Mouse (Mus musculus) NIH3T3 (cell line): ENCODE results near the gene Ctsw.

ENCODE experiments used
- DNase-seq: peaks from one replicate; pipeline ENCODE4 v3.0.0-alpha.2; 2012; ENCODE audit warnings: low read depth

The Ctsw gene

DNA sequence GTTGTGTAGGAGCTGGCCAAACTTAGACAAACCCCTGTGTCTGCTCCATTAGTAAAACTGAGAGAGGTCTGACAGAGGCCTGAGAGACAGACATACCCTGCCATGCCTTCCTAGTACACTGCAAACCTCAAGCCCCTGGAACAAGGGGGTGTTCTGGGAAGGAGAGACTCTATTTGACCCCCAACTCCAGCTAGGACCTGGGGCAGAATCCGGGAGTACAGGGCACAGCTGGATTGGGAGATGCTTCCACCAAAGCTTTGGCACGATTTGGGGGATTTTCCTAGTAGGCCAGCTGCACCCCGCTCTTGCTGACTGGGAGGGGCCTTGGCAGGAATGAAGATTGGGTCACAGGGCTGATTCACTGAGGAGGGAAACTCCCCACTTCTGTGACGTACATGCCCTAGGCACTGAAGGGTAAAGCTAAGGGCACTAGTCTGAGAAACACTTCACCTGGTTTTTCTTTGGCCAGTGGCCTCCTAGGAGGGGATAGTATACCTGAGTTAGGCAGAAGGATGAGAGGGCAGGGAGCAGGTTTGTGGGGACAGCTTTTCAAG, 36.3 kb downstream of the Ctsw start:
- DNase-seq = peak; percentile 93

- peak; percentile 37 for DNase-seq
Observed at GRCm38 (mm10) chr19:5430408-5430807, 37.9 kb downstream of the Ctsw start.

- DNase-seq = peak; percentile 98
Observed at GRCm38 (mm10) chr19:5429806-5430205, 38.5 kb downstream of the Ctsw start.

GRCm38 (mm10) chr19:5429219-5429618, 39.1 kb downstream of the Ctsw start:
- DNase-seq = no peak

DNA sequence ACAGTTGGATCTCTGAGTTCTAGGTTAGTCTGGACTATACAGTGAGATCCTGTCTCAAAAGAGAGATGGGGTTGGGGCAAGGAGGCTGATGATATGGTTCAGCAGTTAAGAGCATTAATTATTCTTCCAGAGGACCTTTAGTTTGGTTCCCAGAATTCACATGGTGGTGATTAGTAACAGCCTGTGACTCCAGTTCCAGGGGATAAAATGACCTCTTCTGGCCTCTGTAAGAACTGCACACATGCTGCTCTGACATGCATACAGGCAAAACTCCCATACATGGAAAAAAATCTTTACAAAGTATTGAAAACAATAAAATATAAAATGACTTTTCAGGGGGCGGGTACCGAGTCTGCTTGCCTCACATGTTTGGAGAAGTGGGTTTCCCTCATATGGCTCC, 40.2 kb downstream of the Ctsw start:
- DNase-seq = peak; percentile 83

- DNase-seq = no peak
Observed at GRCm38 (mm10) chr19:5426640-5427290, 41.5 kb downstream of the Ctsw start.

- no peak for DNase-seq
Observed at GRCm38 (mm10) chr19:5425906-5426565, 42.3 kb downstream of the Ctsw start.

DNA sequence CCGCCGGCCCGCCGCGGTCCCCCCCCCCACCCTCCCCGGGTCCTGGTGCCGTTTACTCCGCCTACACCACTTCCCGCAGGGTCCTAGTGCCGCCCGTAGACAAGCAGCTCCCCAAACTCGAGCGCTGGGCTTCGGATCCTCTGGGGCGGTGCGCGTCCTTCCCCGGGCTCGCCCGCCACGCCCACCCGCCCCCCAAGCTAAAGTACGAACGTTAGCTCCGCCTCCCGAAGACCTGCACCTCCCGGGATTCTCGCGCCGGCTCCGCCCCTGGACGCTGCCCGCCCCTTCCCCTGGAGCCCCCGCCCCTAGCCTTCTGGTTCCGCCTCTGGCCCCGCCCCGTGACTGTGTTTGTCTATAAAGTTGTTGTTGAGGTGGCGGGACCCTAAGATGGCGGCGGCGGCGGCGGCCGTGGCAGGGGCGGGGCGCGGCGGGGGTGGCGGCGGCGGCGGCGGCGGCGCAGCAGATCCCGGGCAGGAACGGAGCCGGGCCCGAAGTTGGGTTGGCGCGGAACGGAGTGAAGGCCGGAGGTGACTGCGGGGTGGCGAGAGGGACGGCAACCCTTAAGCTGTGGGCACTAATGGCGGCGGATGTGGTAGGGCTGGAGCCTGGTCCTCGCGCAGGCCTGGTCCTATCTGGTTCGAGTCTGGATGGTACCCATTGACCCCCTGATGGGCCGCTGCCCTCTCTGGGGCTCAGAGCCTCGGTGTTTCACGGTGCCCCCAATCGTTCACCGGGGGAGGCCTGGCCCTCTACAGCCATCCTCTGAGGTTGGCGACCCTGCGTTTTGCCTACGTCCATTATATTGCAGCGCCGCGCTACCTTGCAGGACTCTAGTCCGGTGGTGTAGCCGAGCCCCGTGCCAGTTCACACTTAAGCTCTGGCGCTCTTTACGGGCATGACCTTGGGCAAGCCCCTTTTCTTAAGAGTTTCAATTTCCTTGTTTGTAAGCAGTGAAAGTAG, 43.2 kb downstream of the Ctsw start, which contains the start of the genes Drap1 and AI837181:
Gene Drap1, minus strand, starts transcription at position 198 of the 960 bp plus-strand sequence.
Gene AI837181, plus strand, starts transcription at position 363 of the 960 bp plus-strand sequence.
- peak; percentile 100 for DNase-seq

GRCm38 (mm10) chr19:5424092-5424781, 44.1 kb downstream of the Ctsw start:
- peak; percentile 81 for DNase-seq

- DNase-seq = no peak
Observed at GRCm38 (mm10) chr19:5423561-5423960, 44.7 kb downstream of the Ctsw start.

DNA sequence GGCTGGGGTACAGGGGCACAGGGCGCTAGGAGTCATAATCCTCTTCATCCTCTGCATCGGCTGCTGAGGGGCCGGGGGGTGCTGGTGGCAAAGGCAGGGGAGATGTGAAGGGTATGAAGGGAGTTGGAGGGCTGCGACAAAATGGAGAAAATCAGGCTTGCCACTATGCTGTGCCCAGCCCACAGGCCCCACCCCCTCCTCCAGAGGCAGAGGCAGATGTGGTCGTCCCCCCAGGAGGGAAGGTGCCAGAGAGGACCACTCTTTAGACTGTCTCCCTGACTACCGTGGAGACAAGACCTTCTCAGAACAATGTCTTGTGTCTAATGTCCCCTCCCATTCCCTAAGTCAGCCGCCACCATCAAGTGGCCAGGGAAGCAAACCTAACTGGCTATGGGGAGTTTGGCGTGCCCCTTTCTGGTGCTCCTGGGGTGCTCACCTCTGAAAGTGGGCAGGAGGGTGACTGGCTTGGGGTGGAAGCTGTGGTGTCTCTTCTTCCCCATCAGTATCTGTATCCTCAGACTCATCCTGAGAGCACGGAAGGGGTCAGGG, 45.3 kb downstream of the Ctsw start:
- DNase-seq = no peak

DNA sequence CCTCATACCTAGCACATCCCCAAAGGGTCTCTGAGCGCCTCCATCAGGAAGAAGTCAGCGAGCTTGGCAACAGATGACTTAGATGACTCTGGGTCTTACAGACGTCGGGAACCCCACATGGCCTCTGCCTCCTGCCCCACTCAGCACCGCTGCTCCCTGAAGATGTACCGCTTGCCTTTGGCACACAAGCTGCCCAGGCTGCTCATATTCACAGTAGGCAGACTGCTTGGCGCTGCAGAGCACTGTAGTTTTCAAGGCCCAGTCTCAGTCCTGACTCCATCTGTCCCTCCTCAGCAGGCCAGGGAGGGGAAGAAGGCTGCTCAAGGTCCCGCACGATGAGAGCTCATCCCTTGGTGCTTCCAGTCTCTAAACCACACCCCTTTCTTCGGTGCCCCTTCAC, 46.0 kb downstream of the Ctsw start:
- DNase-seq = no peak

DNA sequence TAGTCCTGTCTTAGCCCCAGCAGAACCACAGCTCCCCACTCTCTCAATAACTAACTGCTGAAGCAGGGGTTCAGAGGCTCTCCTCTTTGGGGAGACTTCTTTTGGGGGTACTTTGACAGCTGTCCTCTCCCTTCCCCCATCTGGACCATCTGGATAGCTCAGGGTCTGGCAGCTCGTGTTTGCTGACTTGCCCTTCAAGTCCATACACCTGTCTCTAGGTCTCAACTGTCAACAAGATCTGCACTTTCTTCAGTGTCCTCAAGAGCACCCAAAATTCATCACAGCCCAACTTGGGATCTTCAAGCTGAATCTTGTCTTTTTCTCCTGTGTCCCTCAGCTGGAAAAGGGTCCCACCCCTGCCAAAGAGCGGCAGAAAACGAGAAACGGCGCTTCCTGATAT, 46.5 kb downstream of the Ctsw start:
- DNase-seq = no peak

DNA sequence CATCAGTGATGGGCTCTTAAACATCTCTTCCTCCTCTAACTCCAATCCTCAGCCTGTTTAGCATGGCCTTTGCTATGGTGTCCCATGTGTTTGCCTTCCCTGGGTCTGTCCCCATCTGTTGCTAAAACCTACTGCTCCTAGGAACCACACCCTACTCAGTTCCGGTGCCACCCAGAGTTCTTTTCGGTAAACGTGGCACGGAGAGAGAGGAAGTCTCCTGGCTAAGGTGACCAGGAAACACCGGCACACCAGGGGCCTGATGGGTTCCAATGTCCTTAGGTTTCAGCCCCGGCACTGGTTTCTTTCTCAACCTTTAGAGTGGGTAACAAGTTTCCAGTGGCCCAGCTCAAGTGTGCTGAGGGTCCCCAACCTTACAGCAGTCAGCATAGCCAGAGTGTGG, 47.7 kb downstream of the Ctsw start:
- DNase-seq = no peak

- no peak for DNase-seq
Observed at GRCm38 (mm10) chr19:5419630-5420029, 48.7 kb downstream of the Ctsw start.

DNA sequence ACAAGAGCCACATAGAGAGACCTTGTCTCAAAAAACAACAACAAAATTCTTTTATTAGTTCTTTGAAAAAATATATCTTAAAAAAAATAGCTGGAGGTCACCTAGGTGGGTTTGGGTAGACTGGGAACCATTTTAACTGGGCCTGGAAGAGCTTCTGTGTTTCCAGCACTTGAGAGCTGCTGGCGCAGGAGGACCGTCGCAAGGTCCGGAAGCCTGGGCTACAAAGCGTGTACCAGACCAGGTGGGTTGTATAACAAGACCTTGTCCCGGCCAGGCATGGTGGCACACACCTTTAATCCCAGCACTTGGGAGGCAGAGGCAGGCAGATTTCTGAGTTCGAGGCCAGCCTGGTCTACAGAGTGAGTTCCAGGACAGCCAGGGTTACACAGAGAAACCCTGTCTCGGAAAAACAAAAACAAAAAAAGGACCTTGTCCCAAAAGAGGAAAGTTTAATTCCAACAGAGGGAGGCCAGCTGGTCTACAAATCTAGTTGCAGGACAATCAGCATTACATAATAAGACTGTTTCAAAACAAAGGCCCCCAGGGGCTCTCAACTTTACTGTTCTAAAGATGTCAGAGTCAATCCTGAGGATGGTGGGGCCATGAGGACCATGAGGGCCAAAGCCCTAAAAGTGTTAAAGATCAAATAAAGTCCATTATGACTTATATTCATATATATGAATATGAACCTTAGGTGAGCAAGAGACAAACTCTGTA, 49.4 kb downstream of the Ctsw start:
- DNase-seq = no peak
